Mouse (Mus musculus) heart, embryonic 14.5 days (tissue): ENCODE results near the gene Mgarp. TPM values are rescaled to one million over a fixed set of nuclear protein-coding genes. Genes with fewer than 3 reads are reported as not detected.

ENCODE experiments used
- ATAC-seq: fragments of 200-750 bp; cut with Nextera tagmentation; 2 replicates; pipeline ENCODE4 v1.8.0; 2017; ENCODE audit warnings: low read depth, moderate TSS enrichment; ENCODE audit not compliant: insufficient number of reproducible peaks, insufficient read depth, low FRiP score
- H3K27ac ChIP-seq, 2 experiments: fragments of 200-500 bp in 1 of 2; fragments of 300-500 bp in 1 of 2; sonication (generic) in 1 of 2; replicated peaks in 1 of 2; 2 replicates each; pipeline ENCODE4 v1.5.1; 2012 to 2014; ENCODE audit warnings: low read depth in 2 of 2, low read length in 2 of 2, control low read depth in 1 of 2, mild to moderate bottlenecking in 1 of 2, mixed read lengths in 1 of 2; ENCODE audit not compliant: control insufficient read depth in 1 of 2, insufficient read depth in 1 of 2
- H3K27me3 ChIP-seq: fragments of 300-500 bp; sonication (generic); 2 replicates; pipeline ENCODE4 v1.6.1; 2014; ENCODE audit warnings: mild to moderate bottlenecking, low read length, control low read depth; ENCODE audit not compliant: control insufficient read depth, insufficient read depth
- H3K36me3 ChIP-seq: fragments of 300-500 bp; sonication (generic); 2 replicates; pipeline ENCODE4 v1.6.1; 2014; ENCODE audit warnings: mild to moderate bottlenecking, control low read depth, low read length, mixed read lengths; ENCODE audit not compliant: control insufficient read depth, insufficient read depth
- H3K4me1 ChIP-seq, 2 experiments: fragments of 200-500 bp in 1 of 2; fragments of 300-500 bp in 1 of 2; sonication (generic) in 1 of 2; 2 replicates each; pipeline ENCODE4 v1.6.1; 2012 to 2014; ENCODE audit warnings: low read length in 2 of 2, control low read depth in 1 of 2, mixed read lengths in 1 of 2; ENCODE audit not compliant: control insufficient read depth in 2 of 2, insufficient read depth in 2 of 2
- H3K4me2 ChIP-seq: fragments of 300-500 bp; sonication (generic); 2 replicates; pipeline ENCODE4 v1.6.1; 2014; ENCODE audit warnings: mild to moderate bottlenecking, low read length
- H3K4me3 ChIP-seq, 2 experiments: fragments of 200-500 bp in 1 of 2; fragments of 300-500 bp in 1 of 2; sonication (generic) in 1 of 2; 2 replicates each; pipeline ENCODE4 v1.5.1; 2012 to 2014; ENCODE audit warnings: low read length in 2 of 2, mild to moderate bottlenecking in 2 of 2, control low read depth in 1 of 2, low read depth in 1 of 2, moderate library complexity in 1 of 2; ENCODE audit not compliant: control insufficient read depth in 1 of 2, insufficient read depth in 1 of 2
- H3K9ac ChIP-seq: fragments of 300-500 bp; sonication (generic); 2 replicates; pipeline ENCODE4 v1.6.1; 2014; ENCODE audit warnings: mild to moderate bottlenecking, low read length
- H3K9me3 ChIP-seq: fragments of 300-500 bp; sonication (generic); 2 replicates; pipeline ENCODE4 v1.6.1; 2016; ENCODE audit warnings: low read length, control low read depth; ENCODE audit not compliant: control insufficient read depth
- WGBS: fragments of 180-500 bp; shearing (Covaris S2); extraction: QIAGEN DNeasy Blood & Tissue Kit; methylation state at CpG from one replicate; pipeline ENCODE4 v1.1.7; 2014; 5-methylcytosine and 5-hydroxymethylcytosine counted together
- polyA plus RNA-seq: library from polyadenylated mRNA; unstranded; fragments of >200 nt; fragmentation: Nextera tagmentation; extraction: Ambion mirVana; gene quantifications from 2 replicates; pipeline ENCODE4 v1.2.1, GENCODE M21; 2014

Gene Mgarp
- polyA plus RNA-seq, 1 experiment from 2014 or later: 8.6 TPM

- 3% methylated on average over 3 of the region's 3 CpGs for WGBS
- Histone ChIP-seq H3K36me3 (no peaks in the 10 kb centered on the region), H3K4me2 (peak overlapping the region; percentile 71), H3K4me1 (peaks cover 6 to 9% of the 10 kb centered on the region in 2 experiments), H3K27me3 (no peaks in the 10 kb centered on the region), H3K9me3 (no peaks in the 10 kb centered on the region), H3K27ac (no peak overlapping the region), H3K4me3 (peak overlapping the region in 1 of 2 experiments; percentile 38; a peak in 2 of 4 replicates), H3K9ac (peak overlapping the region; percentile 21)
- no peak for ATAC-seq
These were observed 31.0 kb downstream of the Mgarp start for GRCm38 (mm10) chr3:51365517-51365882.

GRCm38 (mm10) chr3:51364703-51365516 lies 31.6 kb downstream of the Mgarp start:
- H3K4me2 ChIP-seq: peak overlapping the region; percentile 71
- H3K9ac ChIP-seq: peak overlapping the region; percentile 21
- H3K36me3 ChIP-seq: no peaks in the 10 kb centered on the region
- H3K4me1 ChIP-seq: peaks cover 6 to 9% of the 10 kb centered on the region in 2 experiments
- H3K27ac ChIP-seq: peak overlapping the region; percentile 12 to 41
- H3K9me3 ChIP-seq: no peaks in the 10 kb centered on the region
- H3K27me3 ChIP-seq: no peaks in the 10 kb centered on the region
- WGBS: 5% methylated on average over 31 of the region's 31 CpGs
- H3K4me3 ChIP-seq: peak overlapping the region; percentile 38 to 42
- peak; percentile 82 for ATAC-seq

- peak overlapping the region; percentile 9; the same call in 1 of the 2 replicates for H3K4me2 ChIP-seq
- no peak for ATAC-seq
These were observed 35.5 kb downstream of the Mgarp start for GRCm38 (mm10) chr3:51361066-51361465.

GRCm38 (mm10) chr3:51359558-51360307 lies 36.8 kb downstream of the Mgarp start:
- 26% methylated on average over 14 of the region's 14 CpGs for WGBS
- Histone ChIP-seq H3K4me3 (peak overlapping the region; percentile 55 to 56; a peak in 3 of 4 replicates), H3K9ac (no peak overlapping the region), H3K36me3 (no peaks in the 10 kb centered on the region), H3K9me3 (no peaks in the 10 kb centered on the region), H3K27ac (no peak overlapping the region), H3K4me1 (peaks cover 7 to 9% of the 10 kb centered on the region in 2 experiments; a peak in 3 of 4 replicates), H3K27me3 (no peaks in the 10 kb centered on the region), H3K4me2 (peak overlapping the region; percentile 83)
- ATAC-seq: no peak

More at GRCm38 (mm10) chr3:51361066-51361465, 35.5 kb downstream of the Mgarp start:
- WGBS: 34% methylated on average over 9 of the region's 9 CpGs
- Histone ChIP-seq H3K27me3 (no peaks in the 10 kb centered on the region), H3K9me3 (no peaks in the 10 kb centered on the region), H3K36me3 (no peaks in the 10 kb centered on the region), H3K4me3 (no peak overlapping the region), H3K27ac (no peak overlapping the region), H3K4me1 (peaks cover 12 to 13% of the 10 kb centered on the region in 2 experiments), H3K9ac (no peak overlapping the region)

GRCm38 (mm10) chr3:51358660-51359557 lies 37.6 kb downstream of the Mgarp start:
- H3K4me2 ChIP-seq: peak overlapping the region; percentile 83
- peak overlapping the region; percentile 44 to 74 for H3K27ac ChIP-seq
- H3K4me1 ChIP-seq: peaks cover 4 to 6% of the 10 kb centered on the region in 2 experiments; a peak in 2 of 4 replicates
- peak overlapping the region; percentile 55 to 56 for H3K4me3 ChIP-seq
- H3K36me3 ChIP-seq: no peaks in the 10 kb centered on the region
- WGBS: 2% methylated on average over 50 of the region's 50 CpGs
- no peaks in the 10 kb centered on the region for H3K27me3 ChIP-seq
- H3K9me3 ChIP-seq: no peaks in the 10 kb centered on the region
- peak overlapping the region; percentile 78 for H3K9ac ChIP-seq
- peak; percentile 58; the same call in 1 of the 2 replicates for ATAC-seq

DNA sequence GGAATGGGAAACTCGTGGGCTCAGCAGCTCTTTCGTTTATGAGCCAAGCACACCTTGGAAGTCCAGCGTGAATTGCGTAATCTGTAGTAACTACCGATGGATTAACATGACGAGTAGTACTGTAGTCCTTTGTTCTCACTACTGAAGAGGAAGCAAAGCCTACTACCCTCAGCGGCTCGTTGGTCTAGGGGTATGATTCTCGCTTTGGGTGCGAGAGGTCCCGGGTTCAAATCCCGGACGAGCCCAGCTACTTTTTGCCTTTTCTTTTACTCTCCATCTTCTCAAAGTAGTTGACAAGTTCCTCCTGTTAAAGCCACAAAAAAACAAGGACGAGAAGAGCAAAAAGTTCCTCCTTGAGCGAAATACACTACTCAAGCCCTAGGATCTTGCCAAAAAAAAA lies 38.4 kb downstream of the Mgarp start:
- Histone ChIP-seq H3K27ac (no peak overlapping the region), H3K36me3 (no peaks in the 10 kb centered on the region), H3K27me3 (no peaks in the 10 kb centered on the region), H3K4me2 (peak overlapping the region; percentile 83), H3K9me3 (no peaks in the 10 kb centered on the region), H3K4me3 (peak overlapping the region; percentile 55 to 57), H3K4me1 (peaks cover 4 to 6% of the 10 kb centered on the region in 2 experiments; a peak in 2 of 4 replicates), H3K9ac (no peak overlapping the region)
- no peak for ATAC-seq
- WGBS: 10% methylated on average over 15 of the region's 15 CpGs

- Histone ChIP-seq H3K9me3 (no peaks in the 10 kb centered on the region), H3K4me2 (peak overlapping the region; percentile 83), H3K4me3 (peak overlapping the region; percentile 55 to 57), H3K27me3 (no peaks in the 10 kb centered on the region), H3K36me3 (no peaks in the 10 kb centered on the region), H3K9ac (no peak overlapping the region), H3K27ac (no peak overlapping the region), H3K4me1 (peaks cover 4 to 6% of the 10 kb centered on the region in 2 experiments; a peak in 2 of 4 replicates)
- ATAC-seq: no peak
- WGBS: 18% methylated on average over 14 of the region's 14 CpGs
These were observed 38.9 kb downstream of the Mgarp start for GRCm38 (mm10) chr3:51357624-51358023.
